Comparison of ENCODE assay signal across 8 mouse cellular contexts in the genomic region with DNA sequence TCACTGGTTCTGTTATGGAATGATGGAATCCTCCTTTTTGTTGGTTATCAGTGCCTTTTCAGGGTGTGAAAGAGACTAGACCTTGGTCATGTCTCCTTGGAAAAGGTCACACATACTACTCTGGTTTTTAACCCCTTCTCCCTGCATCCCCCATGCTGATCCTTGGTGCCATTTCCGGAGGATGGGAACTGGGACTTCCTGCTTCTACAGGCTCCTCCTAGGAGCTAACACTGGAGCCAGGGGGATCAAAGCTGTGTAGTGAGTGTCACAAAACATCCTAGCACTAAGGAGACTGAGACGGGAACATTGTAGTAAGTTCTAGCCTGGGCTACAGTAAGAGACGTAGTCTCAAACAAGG. TPM values are rescaled to one million over a fixed set of nuclear protein-coding genes. Genes with fewer than 3 reads are reported as not detected.
DNase-seq lines count a peak whose midpoint lies in the region; ATAC-seq and TF ChIP-seq lines count a peak whose summit lies in the region.

No protein-coding gene starts in this region.

- H3K9me3 ChIP-seq in liver, embryonic 11.5 days (ENCODE audit: control insufficient read depth, low read length): no peaks in the 10 kb centered on the region

- no peak overlapping the region for H3K4me3 ChIP-seq in thymus, adult 2 months (ENCODE audit: control insufficient read depth, insufficient read depth, low read length)
- H3K4me3 ChIP-seq in liver, embryonic 11.5 days (ENCODE audit: low read depth, low read length): 0 out of 2 replicates have a peak overlapping the region, but pooled peaks have one; percentile 5

- TF ChIP-seq CTCF in thymus, adult 2 months (IDR thresholded peaks at IDR 0.05; ENCODE audit: borderline replicate concordance, control insufficient read depth, extremely low read depth, insufficient read depth, low read length, poor library complexity): no peak

- peak; percentile 43 for DNase-seq in embryo, embryonic 10 days (ENCODE audit: low spot score)
- DNase-seq in embryo, embryonic 11 days: no peak
- no peak for DNase-seq in thymus, adult 2 months
- no peak for DNase-seq in thymus, postnatal 25 days
- DNase-seq in liver, embryonic 11.5 days (ENCODE audit: low spot score): peak; percentile 52
- DNase-seq in thymus, postnatal 4 days: no peak
- no peak for DNase-seq in gastrocnemius, postnatal 36 days

- ATAC-seq in liver, embryonic 11.5 days (replicated peaks; ENCODE audit: low FRiP score): no peak; the same call in 1 of the 2 replicates
- no peak for ATAC-seq in monocyte, adult 5-6 weeks (replicated peaks; ENCODE audit: insufficient number of reproducible peaks, low FRiP score, low TSS enrichment, poor library complexity, severe bottlenecking)

- 34% methylated on average over 3 of the region's 3 CpGs for WGBS in thymus, adult 2 months
- 9% methylated on average over 3 of the region's 3 CpGs for WGBS in liver, embryonic 11.5 days

- no peaks in the 10 kb centered on the region for H3K27me3 ChIP-seq in thymus, adult 2 months (ENCODE audit: control insufficient read depth, insufficient read depth, low read length)
- H3K27me3 ChIP-seq in liver, embryonic 11.5 days (replicated peaks; ENCODE audit: control insufficient read depth, insufficient read depth, low read length): peaks cover 3% of the 10 kb centered on the region; the same call in 1 of the 2 replicates

- H3K36me3 ChIP-seq in thymus, adult 2 months (ENCODE audit: control insufficient read depth, insufficient read depth, low read length): no peaks in the 10 kb centered on the region
- H3K36me3 ChIP-seq in liver, embryonic 11.5 days (ENCODE audit: control insufficient read depth, insufficient read depth, low read length): no peaks in the 10 kb centered on the region

- intact Hi-C loops in gastrocnemius, postnatal 36 days (cut with DNase I): no loop called here

- peaks cover 4% of the 10 kb centered on the region for H3K4me1 ChIP-seq in thymus, adult 2 months (replicated peaks; ENCODE audit: control insufficient read depth, insufficient read depth, low read length)
- peaks cover 12% of the 10 kb centered on the region for H3K4me1 ChIP-seq in liver, embryonic 11.5 days (replicated peaks; ENCODE audit: control insufficient read depth, insufficient read depth, low read length)

- H3K9ac ChIP-seq in liver, embryonic 11.5 days (ENCODE audit: low read depth, low read length): peak overlapping the region; percentile 62

- TF ChIP-seq POLR2A in thymus, adult 2 months (IDR thresholded peaks at IDR 0.05; ENCODE audit: control insufficient read depth, extremely low read depth, insufficient read depth, low read length, poor library complexity): no peak

- H3K4me2 ChIP-seq in liver, embryonic 11.5 days: peak overlapping the region; percentile 54

- H3K27ac ChIP-seq in thymus, adult 2 months (ENCODE audit: control insufficient read depth, insufficient read depth, low read length): peak overlapping the region; percentile 57; the same call in 1 of the 2 replicates
- peak overlapping the region; percentile 88 for H3K27ac ChIP-seq in liver, embryonic 11.5 days (ENCODE audit: low read depth, low read length)

RNA-seq across cellular contexts. Expression of a gene that starts 7.8 kb away (rescaled TPM):
- 4.1 and 5.0 TPM in 2 replicates for polyA plus RNA-seq in thymus, adult 2 months (2012; rRNA removed)
- polyA plus RNA-seq in liver, embryonic 11.5 days (2014; fragmentation: Nextera tagmentation; extraction: Ambion mirVana): 3.6 and 3.9 TPM in 2 replicates
- 19.6 to 120 TPM (median 27.2 TPM) in 3 replicates for total RNA-seq in monocyte, adult 5-6 weeks (2017)
- total RNA-seq in gastrocnemius, postnatal 36 days (2021): 1 to 10 TPM; 4.7 to 9.3 TPM

RNA-seq across cellular contexts. Expression of a gene that starts 30.5 kb away (rescaled TPM):
- polyA plus RNA-seq in thymus, adult 2 months (2012; rRNA removed): 36.5 and 39.2 TPM in 2 replicates
- polyA plus RNA-seq in liver, embryonic 11.5 days (2014; fragmentation: Nextera tagmentation; extraction: Ambion mirVana): 13.8 and 15.3 TPM in 2 replicates
- 9.4 to 22.4 TPM (median 18.2 TPM) in 3 replicates for total RNA-seq in monocyte, adult 5-6 weeks (2017)
- 10 to 100 TPM; 22.4 to 24.3 TPM for total RNA-seq in gastrocnemius, postnatal 36 days (2021)

RNA-seq across cellular contexts. Expression of a gene that starts 58.5 kb away (rescaled TPM):
- not detected in 2 replicates for polyA plus RNA-seq in thymus, adult 2 months (2012; rRNA removed)
- not detected in 2 replicates for polyA plus RNA-seq in liver, embryonic 11.5 days (2014; fragmentation: Nextera tagmentation; extraction: Ambion mirVana)
- not detected in 3 replicates for total RNA-seq in monocyte, adult 5-6 weeks (2017)
- not detected for total RNA-seq in gastrocnemius, postnatal 36 days (2021)

Comparison
In these comparisons a context has a peak if more than half of its experiments do, and no peak if none do; other contexts are left out.
1. DNase-seq: peak in embryo, embryonic 10 days (single experiment) and liver, embryonic 11.5 days (single experiment); none in embryo, embryonic 11 days (single experiment), thymus, adult 2 months (single experiment), thymus, postnatal 25 days (single experiment), thymus, postnatal 4 days (single experiment) and gastrocnemius, postnatal 36 days (0 of 2).